Mouse (Mus musculus): ENCODE data around the gene Plxnc1. TPM values are rescaled to one million over a fixed set of nuclear protein-coding genes. Genes with fewer than 3 reads are reported as not detected.

The Plxnc1 gene
- polyA plus RNA-seq, 2 experiments: 2.0 to 2.1 TPM

- Histone ChIP-seq H3K4me3 (ENCODE audit: insufficient read depth in 1 of 2, low read depth in 2 of 2, low read length in 2 of 2) (peak overlapping the region; percentile 51 to 58), H3K4me2 (ENCODE audit: low read depth) (peak overlapping the region; percentile 77), H3K36me3 (replicated peaks; ENCODE audit: control insufficient read depth, insufficient read depth, low read depth) (no peaks in the 10 kb centered on the region), H3K9me3 (ENCODE audit: control insufficient read depth, low read length) (no peaks in the 10 kb centered on the region), H3K9ac (replicated peaks) (peak overlapping the region; percentile 93), H3K4me1 (replicated peaks; ENCODE audit: control insufficient read depth in 2 of 2, insufficient read depth in 2 of 2, low read length in 1 of 2) (peaks cover 60 to 68% of the 10 kb centered on the region in 2 experiments), H3K27me3 (ENCODE audit: control insufficient read depth, insufficient read depth, low read length) (no peaks in the 10 kb centered on the region), H3K27ac (peak overlapping the region; percentile 94)
- WGBS (ENCODE audit: insufficient replicate concordance): 10% methylated on average over 12 of the region's 12 CpGs
- DNase-seq (ENCODE audit: low read depth in 3 of 3, low spot score in 3 of 3): peak; percentile 87 to 90 (median 88)
- peak; percentile 85 for ATAC-seq (ENCODE audit: insufficient read depth)
- TF ChIP-seq CTCF (IDR thresholded peaks at IDR 0.05; ENCODE audit: low read depth) (no peak), EP300 (IDR thresholded peaks at IDR 0.05; ENCODE audit: low read depth) (peak; percentile 56; the same call in 1 of the 2 replicates)
Measured at GRCm38 (mm10) chr10:94919552-94919951, 25.1 kb downstream of the Plxnc1 start.

- Histone ChIP-seq H3K4me1 (replicated peaks; ENCODE audit: control insufficient read depth in 2 of 2, insufficient read depth in 2 of 2, low read length in 1 of 2) (peaks cover 52 to 66% of the 10 kb centered on the region in 2 experiments), H3K9me3 (ENCODE audit: control insufficient read depth, low read length) (no peaks in the 10 kb centered on the region), H3K4me2 (ENCODE audit: low read depth) (peak overlapping the region; percentile 77), H3K9ac (replicated peaks) (peak overlapping the region; percentile 93), H3K27ac (peak overlapping the region; percentile 94), H3K4me3 (ENCODE audit: insufficient read depth in 1 of 2, low read depth in 2 of 2, low read length in 2 of 2) (peak overlapping the region; percentile 39 to 58), H3K27me3 (ENCODE audit: control insufficient read depth, insufficient read depth, low read length) (no peaks in the 10 kb centered on the region), H3K36me3 (replicated peaks; ENCODE audit: control insufficient read depth, insufficient read depth, low read depth) (no peaks in the 10 kb centered on the region)
- ATAC-seq (ENCODE audit: insufficient read depth) (no peak), DNase-seq (ENCODE audit: low read depth in 3 of 3, low spot score in 3 of 3) (no peak)
- 53% methylated on average over 7 of the region's 7 CpGs for WGBS (ENCODE audit: insufficient replicate concordance)
- TF ChIP-seq CTCF (IDR thresholded peaks at IDR 0.05; ENCODE audit: low read depth) (no peak), EP300 (IDR thresholded peaks at IDR 0.05; ENCODE audit: low read depth) (no peak)
Measured at GRCm38 (mm10) chr10:94918618-94919017, 26.0 kb downstream of the Plxnc1 start.

GRCm38 (mm10) chr10:94917990-94918389, 26.6 kb downstream of the Plxnc1 start:
- peak overlapping the region; percentile 94 for H3K27ac ChIP-seq

GRCm38 (mm10) chr10:94917354-94917753, 27.3 kb downstream of the Plxnc1 start:
- WGBS (ENCODE audit: insufficient replicate concordance): 29% methylated on average over 4 of the region's 4 CpGs
- H3K4me1 ChIP-seq (replicated peaks; ENCODE audit: control insufficient read depth in 2 of 2, insufficient read depth in 2 of 2, low read length in 1 of 2): peaks cover 53 to 66% of the 10 kb centered on the region in 2 experiments
- TF ChIP-seq CTCF (IDR thresholded peaks at IDR 0.05; ENCODE audit: low read depth) (no peak), EP300 (IDR thresholded peaks at IDR 0.05; ENCODE audit: low read depth) (no peak)
- no peaks in the 10 kb centered on the region for H3K27me3 ChIP-seq (ENCODE audit: control insufficient read depth, insufficient read depth, low read length)
- no peak overlapping the region for H3K9ac ChIP-seq (replicated peaks)
- H3K27ac ChIP-seq: peak overlapping the region; percentile 94
- peak overlapping the region; percentile 77 for H3K4me2 ChIP-seq (ENCODE audit: low read depth)
- no peak for ATAC-seq (ENCODE audit: insufficient read depth)
- H3K9me3 ChIP-seq (ENCODE audit: control insufficient read depth, low read length): no peaks in the 10 kb centered on the region
- no peak for DNase-seq (ENCODE audit: low read depth in 3 of 3, low spot score in 3 of 3)
- no peaks in the 10 kb centered on the region for H3K36me3 ChIP-seq (replicated peaks; ENCODE audit: control insufficient read depth, insufficient read depth, low read depth)
- no peak overlapping the region for H3K4me3 ChIP-seq (ENCODE audit: insufficient read depth in 1 of 2, low read depth in 2 of 2, low read length in 2 of 2)

More at GRCm38 (mm10) chr10:94917990-94918389, 26.6 kb downstream of the Plxnc1 start:
- no peak for ATAC-seq (ENCODE audit: insufficient read depth)
- no peak for DNase-seq (ENCODE audit: low read depth in 3 of 3, low spot score in 3 of 3)
- H3K4me1 ChIP-seq (replicated peaks; ENCODE audit: control insufficient read depth in 2 of 2, insufficient read depth in 2 of 2, low read length in 1 of 2): peaks cover 52 to 66% of the 10 kb centered on the region in 2 experiments
- H3K9ac ChIP-seq (replicated peaks): peak overlapping the region; percentile 45
- no peaks in the 10 kb centered on the region for H3K36me3 ChIP-seq (replicated peaks; ENCODE audit: control insufficient read depth, insufficient read depth, low read depth)
- H3K9me3 ChIP-seq (ENCODE audit: control insufficient read depth, low read length): no peaks in the 10 kb centered on the region
- H3K4me3 ChIP-seq (ENCODE audit: insufficient read depth in 1 of 2, low read depth in 2 of 2, low read length in 2 of 2): no peak overlapping the region
- H3K4me2 ChIP-seq (ENCODE audit: low read depth): peak overlapping the region; percentile 77
- TF ChIP-seq EP300 (IDR thresholded peaks at IDR 0.05; ENCODE audit: low read depth) (no peak), CTCF (IDR thresholded peaks at IDR 0.05; ENCODE audit: low read depth) (no peak)
- 24% methylated on average over 2 of the region's 2 CpGs for WGBS (ENCODE audit: insufficient replicate concordance)
- H3K27me3 ChIP-seq (ENCODE audit: control insufficient read depth, insufficient read depth, low read length): no peaks in the 10 kb centered on the region

- no peak overlapping the region for H3K9ac ChIP-seq (replicated peaks)
- peaks cover 61 to 70% of the 10 kb centered on the region in 2 experiments for H3K4me1 ChIP-seq (replicated peaks; ENCODE audit: control insufficient read depth in 2 of 2, insufficient read depth in 2 of 2, low read length in 1 of 2)
- ATAC-seq (ENCODE audit: insufficient read depth) (no peak), DNase-seq (ENCODE audit: low read depth in 3 of 3, low spot score in 3 of 3) (no peak)
- no peaks in the 10 kb centered on the region for H3K36me3 ChIP-seq (replicated peaks; ENCODE audit: control insufficient read depth, insufficient read depth, low read depth)
- H3K9me3 ChIP-seq (ENCODE audit: control insufficient read depth, low read length): no peaks in the 10 kb centered on the region
- no peak overlapping the region for H3K4me3 ChIP-seq (ENCODE audit: insufficient read depth in 1 of 2, low read depth in 2 of 2, low read length in 2 of 2)
- no peak for TF ChIP-seq CTCF (IDR thresholded peaks at IDR 0.05; ENCODE audit: low read depth)
- no peak for TF ChIP-seq EP300 (IDR thresholded peaks at IDR 0.05; ENCODE audit: low read depth)
- peak overlapping the region; percentile 12 for H3K27ac ChIP-seq
- no peak overlapping the region for H3K4me2 ChIP-seq (ENCODE audit: low read depth)
- WGBS (ENCODE audit: insufficient replicate concordance): 77% methylated on average over 7 of the region's 7 CpGs
- no peaks in the 10 kb centered on the region for H3K27me3 ChIP-seq (ENCODE audit: control insufficient read depth, insufficient read depth, low read length)
Measured at GRCm38 (mm10) chr10:94916610-94917009, 28.0 kb downstream of the Plxnc1 start.

All from liver, embryonic 14.5 days (tissue).